Mouse (Mus musculus): ENCODE data around the gene Hipk4.

DNA sequence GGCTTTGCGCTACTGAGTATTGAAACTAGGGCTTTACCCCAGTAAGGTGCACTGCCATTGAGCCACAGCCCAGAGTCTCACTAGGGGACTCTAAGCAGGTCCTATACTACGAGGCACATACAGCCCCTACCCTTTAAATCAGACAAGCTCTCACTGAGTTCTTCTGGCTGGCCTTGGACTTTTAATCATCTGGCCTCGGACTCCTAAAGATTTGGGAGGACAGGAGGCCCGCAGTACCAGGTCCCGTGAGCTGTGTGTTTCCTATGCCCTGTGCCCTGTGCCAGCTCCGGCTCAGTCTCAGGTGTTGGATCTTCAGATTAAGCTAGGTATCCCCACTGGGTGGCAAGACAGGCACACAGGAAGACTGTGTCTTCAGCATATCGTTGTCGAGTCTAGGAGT lies 14.9 kb downstream of the Hipk4 start:
- TF ChIP-seq POLR2A (IDR thresholded peaks at IDR 0.05; ENCODE audit: borderline replicate concordance, insufficient read depth, low read length) = no peak
- no peak for TF ChIP-seq CTCF (IDR thresholded peaks at IDR 0.05; ENCODE audit: borderline replicate concordance, insufficient read depth, low read depth, low read length)
